Mouse (Mus musculus): ENCODE measurements at regions not wholly inside any gene's neighbourhood (a gene's known extent, or its start where the extent isn't known, plus 50 kb on each side); places are given as distances from the start of the nearest gene placed in this dataset.

GRCm38 (mm10) chr4:47902749-47903148 lies 142.2 kb upstream of the Nr4a3 start:
- DNase-seq (ENCODE audit: low spot score): no peak
- WGBS: 94% methylated on average over 12 of the region's 12 CpGs

GRCm38 (mm10) chr4:47912259-47912658 lies 132.7 kb upstream of the Nr4a3 start:
- DNase-seq (ENCODE audit: low spot score): no peak
- Histone ChIP-seq H3K4me3 (ENCODE audit: low read depth, low read length) (no peak overlapping the region), H3K9ac (ENCODE audit: low read length) (no peak overlapping the region), H3K36me3 (ENCODE audit: control insufficient read depth, insufficient read depth, low read length) (no peaks in the 10 kb centered on the region), H3K9me3 (ENCODE audit: control insufficient read depth, low read length) (no peaks in the 10 kb centered on the region), H3K4me1 (ENCODE audit: control insufficient read depth, insufficient read depth, low read length) (no peaks in the 10 kb centered on the region), H3K4me2 (ENCODE audit: low read depth) (no peak overlapping the region), H3K27ac (ENCODE audit: low read depth, low read length) (no peak overlapping the region), H3K27me3 (ENCODE audit: control insufficient read depth, insufficient read depth, low read length) (no peaks in the 10 kb centered on the region)
- ATAC-seq (ENCODE audit: insufficient read depth, low FRiP score, low TSS enrichment): no peak
- 89% methylated on average over 1 of the region's 1 CpGs for WGBS

More at GRCm38 (mm10) chr4:47902749-47903148, 142.2 kb upstream of the Nr4a3 start:
- Histone ChIP-seq H3K4me1 (ENCODE audit: control insufficient read depth, insufficient read depth, low read length) (no peaks in the 10 kb centered on the region), H3K9ac (ENCODE audit: low read length) (no peak overlapping the region), H3K4me2 (ENCODE audit: low read depth) (no peak overlapping the region), H3K27ac (ENCODE audit: low read depth, low read length) (no peak overlapping the region), H3K27me3 (ENCODE audit: control insufficient read depth, insufficient read depth, low read length) (no peaks in the 10 kb centered on the region), H3K4me3 (ENCODE audit: low read depth, low read length) (no peak overlapping the region), H3K9me3 (ENCODE audit: control insufficient read depth, low read length) (no peaks in the 10 kb centered on the region), H3K36me3 (ENCODE audit: control insufficient read depth, insufficient read depth, low read length) (no peaks in the 10 kb centered on the region)
- ATAC-seq (ENCODE audit: insufficient read depth, low FRiP score, low TSS enrichment): no peak

GRCm38 (mm10) chr4:47919576-47919975 lies 125.4 kb upstream of the Nr4a3 start:
- 85% methylated on average over 7 of the region's 7 CpGs for WGBS
- no peaks in the 10 kb centered on the region for H3K36me3 ChIP-seq (ENCODE audit: control insufficient read depth, insufficient read depth, low read length)
- no peak overlapping the region for H3K9ac ChIP-seq (ENCODE audit: low read length)
- H3K4me2 ChIP-seq (ENCODE audit: low read depth): no peak overlapping the region
- no peak overlapping the region for H3K27ac ChIP-seq (ENCODE audit: low read depth, low read length)
- no peaks in the 10 kb centered on the region for H3K4me1 ChIP-seq (ENCODE audit: control insufficient read depth, insufficient read depth, low read length)
- ATAC-seq (ENCODE audit: insufficient read depth, low FRiP score, low TSS enrichment) (no peak), DNase-seq (ENCODE audit: low spot score) (no peak)
- no peaks in the 10 kb centered on the region for H3K9me3 ChIP-seq (ENCODE audit: control insufficient read depth, low read length)
- H3K27me3 ChIP-seq (ENCODE audit: control insufficient read depth, insufficient read depth, low read length): no peaks in the 10 kb centered on the region
- H3K4me3 ChIP-seq (ENCODE audit: low read depth, low read length): no peak overlapping the region

- Histone ChIP-seq H3K9ac (ENCODE audit: low read length) (no peak overlapping the region), H3K4me1 (ENCODE audit: control insufficient read depth, insufficient read depth, low read length) (no peaks in the 10 kb centered on the region), H3K27me3 (ENCODE audit: control insufficient read depth, insufficient read depth, low read length) (no peaks in the 10 kb centered on the region), H3K4me2 (ENCODE audit: low read depth) (no peak overlapping the region), H3K27ac (ENCODE audit: low read depth, low read length) (no peak overlapping the region), H3K4me3 (ENCODE audit: low read depth, low read length) (no peak overlapping the region), H3K36me3 (ENCODE audit: control insufficient read depth, insufficient read depth, low read length) (no peaks in the 10 kb centered on the region), H3K9me3 (ENCODE audit: control insufficient read depth, low read length) (no peaks in the 10 kb centered on the region)
- no peak for DNase-seq (ENCODE audit: low spot score)
- ATAC-seq (ENCODE audit: insufficient read depth, low FRiP score, low TSS enrichment): no peak
- WGBS: 88% methylated on average over 2 of the region's 2 CpGs
These were observed 113.5 kb upstream of the Nr4a3 start for GRCm38 (mm10) chr4:47931464-47931863.

DNA sequence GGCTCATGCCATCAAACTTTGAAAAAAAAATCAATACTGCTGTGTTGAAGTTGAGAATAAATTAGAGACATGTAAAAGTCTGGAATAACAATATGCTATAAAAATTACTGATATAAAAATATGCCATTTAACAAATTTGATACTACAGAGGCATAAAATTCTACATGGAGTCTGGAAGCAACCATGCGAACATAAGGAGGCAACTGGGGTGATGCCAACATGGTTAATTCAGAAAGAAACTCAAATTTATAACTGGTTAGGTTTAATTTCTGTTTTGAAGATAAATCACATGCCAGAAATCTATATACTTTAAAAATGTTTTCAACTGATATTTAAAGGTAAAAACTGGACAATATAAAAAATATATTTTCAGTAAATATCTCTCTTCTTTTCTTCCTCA lies 111.4 kb upstream of the Nr4a3 start:
- no peak overlapping the region for H3K27ac ChIP-seq (ENCODE audit: low read depth, low read length)
- DNase-seq (ENCODE audit: low spot score) (no peak), ATAC-seq (ENCODE audit: insufficient read depth, low FRiP score, low TSS enrichment) (no peak)
- no peak overlapping the region for H3K9ac ChIP-seq (ENCODE audit: low read length)
- no peak overlapping the region for H3K4me3 ChIP-seq (ENCODE audit: low read depth, low read length)
- no peaks in the 10 kb centered on the region for H3K36me3 ChIP-seq (ENCODE audit: control insufficient read depth, insufficient read depth, low read length)
- WGBS: 94% methylated on average over 1 of the region's 1 CpGs
- no peak overlapping the region for H3K4me2 ChIP-seq (ENCODE audit: low read depth)
- no peaks in the 10 kb centered on the region for H3K9me3 ChIP-seq (ENCODE audit: control insufficient read depth, low read length)
- no peaks in the 10 kb centered on the region for H3K4me1 ChIP-seq (ENCODE audit: control insufficient read depth, insufficient read depth, low read length)
- no peaks in the 10 kb centered on the region for H3K27me3 ChIP-seq (ENCODE audit: control insufficient read depth, insufficient read depth, low read length)

DNA sequence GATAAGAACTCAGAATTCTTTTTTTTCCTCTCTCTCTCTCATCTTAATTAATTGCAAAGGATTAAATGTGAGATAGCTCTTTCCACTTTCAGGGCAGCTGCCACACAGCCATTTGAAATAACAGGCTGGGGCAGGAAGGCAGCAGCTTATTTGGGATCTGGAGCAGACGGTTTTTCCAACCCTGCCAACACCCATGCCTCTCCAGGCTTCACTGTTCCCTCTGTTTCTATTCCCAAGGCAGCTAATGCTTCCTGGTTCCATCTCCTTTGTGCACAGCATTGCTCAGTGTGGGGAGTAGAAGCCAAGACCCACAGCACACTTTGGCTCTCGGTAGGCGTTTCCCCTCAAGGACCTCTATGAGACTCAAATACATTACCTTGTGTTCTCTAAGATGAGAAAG lies 109.4 kb upstream of the Nr4a3 start:
- WGBS: 89% methylated on average over 3 of the region's 3 CpGs
- DNase-seq (ENCODE audit: low spot score): no peak
- no peaks in the 10 kb centered on the region for H3K27me3 ChIP-seq (ENCODE audit: control insufficient read depth, insufficient read depth, low read length)
- H3K27ac ChIP-seq (ENCODE audit: low read depth, low read length): no peak overlapping the region
- no peaks in the 10 kb centered on the region for H3K4me1 ChIP-seq (ENCODE audit: control insufficient read depth, insufficient read depth, low read length)
- no peak overlapping the region for H3K9ac ChIP-seq (ENCODE audit: low read length)
- ATAC-seq (ENCODE audit: insufficient read depth, low FRiP score, low TSS enrichment): no peak
- no peaks in the 10 kb centered on the region for H3K36me3 ChIP-seq (ENCODE audit: control insufficient read depth, insufficient read depth, low read length)
- H3K4me3 ChIP-seq (ENCODE audit: low read depth, low read length): no peak overlapping the region
- H3K4me2 ChIP-seq (ENCODE audit: low read depth): no peak overlapping the region
- no peaks in the 10 kb centered on the region for H3K9me3 ChIP-seq (ENCODE audit: control insufficient read depth, low read length)

DNA sequence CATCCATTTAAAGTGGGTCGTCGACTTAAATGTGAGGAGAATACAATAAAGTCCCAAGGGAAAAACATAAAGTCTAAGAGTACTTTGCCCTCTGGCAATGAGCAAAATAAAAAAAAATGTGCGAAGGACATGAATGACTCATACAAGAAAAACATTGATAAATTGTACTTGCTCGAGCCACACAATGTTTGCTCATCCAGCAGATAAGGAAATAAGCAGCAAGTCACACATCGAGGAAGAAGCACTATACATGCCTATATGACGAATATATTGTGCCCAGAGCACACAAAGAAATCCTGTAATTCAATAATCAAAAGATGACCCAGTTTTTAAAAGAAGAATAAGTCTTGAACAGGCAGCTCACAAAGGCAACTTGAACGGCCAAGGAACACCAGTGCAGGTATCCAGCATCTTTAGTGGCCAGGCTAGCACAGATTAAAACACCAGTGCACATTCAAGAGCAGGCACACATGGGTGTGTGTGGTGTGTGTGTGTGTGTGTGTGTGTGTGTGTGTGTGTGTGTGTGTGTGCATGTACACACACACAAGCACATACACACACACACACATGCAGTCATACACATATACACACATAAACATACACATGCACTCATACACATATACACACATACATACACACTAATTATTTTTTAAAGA lies 108.4 kb upstream of the Nr4a3 start:
- no peaks in the 10 kb centered on the region for H3K36me3 ChIP-seq (ENCODE audit: control insufficient read depth, insufficient read depth, low read length)
- no peak for DNase-seq (ENCODE audit: low spot score)
- ATAC-seq (ENCODE audit: insufficient read depth, low FRiP score, low TSS enrichment): no peak
- no peak overlapping the region for H3K27ac ChIP-seq (ENCODE audit: low read depth, low read length)
- no peaks in the 10 kb centered on the region for H3K9me3 ChIP-seq (ENCODE audit: control insufficient read depth, low read length)
- H3K4me1 ChIP-seq (ENCODE audit: control insufficient read depth, insufficient read depth, low read length): no peaks in the 10 kb centered on the region
- no peak overlapping the region for H3K9ac ChIP-seq (ENCODE audit: low read length)
- no peak overlapping the region for H3K4me3 ChIP-seq (ENCODE audit: low read depth, low read length)
- no peak overlapping the region for H3K4me2 ChIP-seq (ENCODE audit: low read depth)
- WGBS: 88% methylated on average over 7 of the region's 7 CpGs
- H3K27me3 ChIP-seq (ENCODE audit: control insufficient read depth, insufficient read depth, low read length): no peaks in the 10 kb centered on the region

DNA sequence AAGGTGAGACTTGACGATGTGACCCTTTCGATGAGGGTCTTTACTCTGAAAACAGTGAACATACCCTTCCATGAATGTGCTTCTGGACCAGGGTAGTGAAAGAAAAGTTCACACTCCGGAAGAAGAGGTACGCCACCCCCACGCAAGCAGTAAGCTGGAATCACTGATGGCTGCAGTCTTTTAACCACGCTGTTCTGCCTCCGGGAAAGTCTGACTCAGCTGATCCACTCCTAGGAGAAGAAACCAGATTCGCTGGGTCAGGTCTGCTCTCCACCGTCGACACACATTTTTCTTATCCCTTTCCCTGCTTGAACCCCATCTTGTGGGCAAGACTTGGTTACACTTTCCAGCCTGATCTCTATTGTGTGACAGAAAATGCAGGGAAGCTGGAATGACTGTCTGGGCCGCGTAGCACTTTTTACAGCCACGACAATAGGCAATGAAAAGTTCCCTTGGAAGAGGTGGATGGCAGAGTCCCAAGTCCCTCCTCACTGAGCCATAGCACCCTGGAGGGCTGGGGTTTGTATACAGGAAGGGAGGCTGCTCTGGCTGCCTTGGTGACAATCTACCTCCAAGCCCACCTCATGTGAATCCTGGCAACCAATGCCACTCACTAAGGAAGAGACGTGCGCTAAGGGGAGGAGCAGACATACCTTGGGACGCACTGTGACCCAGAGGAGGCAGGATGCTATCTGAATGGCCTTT lies 96.9 kb upstream of the Nr4a3 start:
- H3K9me3 ChIP-seq (ENCODE audit: control insufficient read depth, low read length): no peaks in the 10 kb centered on the region
- ATAC-seq (ENCODE audit: insufficient read depth, low FRiP score, low TSS enrichment) (no peak), DNase-seq (ENCODE audit: low spot score) (no peak)
- H3K4me1 ChIP-seq (ENCODE audit: control insufficient read depth, insufficient read depth, low read length): no peaks in the 10 kb centered on the region
- no peak overlapping the region for H3K9ac ChIP-seq (ENCODE audit: low read length)
- no peaks in the 10 kb centered on the region for H3K27me3 ChIP-seq (ENCODE audit: control insufficient read depth, insufficient read depth, low read length)
- no peak overlapping the region for H3K4me2 ChIP-seq (ENCODE audit: low read depth)
- no peaks in the 10 kb centered on the region for H3K36me3 ChIP-seq (ENCODE audit: control insufficient read depth, insufficient read depth, low read length)
- H3K27ac ChIP-seq (ENCODE audit: low read depth, low read length): no peak overlapping the region
- H3K4me3 ChIP-seq (ENCODE audit: low read depth, low read length): no peak overlapping the region
- 65% methylated on average over 16 of the region's 16 CpGs for WGBS

DNA sequence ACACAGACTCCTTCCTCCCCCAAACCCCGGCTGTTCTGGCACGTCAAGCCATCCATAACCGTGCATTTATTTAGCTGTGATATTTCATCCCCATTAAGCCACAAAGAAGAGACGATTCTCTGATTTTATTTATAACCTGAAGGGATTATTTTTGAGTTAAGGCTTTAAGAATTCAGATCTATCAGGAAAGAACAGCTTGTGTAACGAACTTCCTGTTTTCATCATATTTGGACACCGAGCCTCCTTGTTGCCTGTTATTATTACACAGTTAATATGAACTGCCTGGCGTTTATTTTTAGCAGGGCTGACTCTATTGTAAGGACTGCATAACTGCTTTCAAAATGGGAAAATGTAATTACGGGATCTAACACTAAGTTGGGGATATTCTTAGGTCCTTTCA lies 96.2 kb upstream of the Nr4a3 start:
- Histone ChIP-seq H3K9ac (ENCODE audit: low read length) (no peak overlapping the region), H3K4me3 (ENCODE audit: low read depth, low read length) (no peak overlapping the region), H3K27ac (ENCODE audit: low read depth, low read length) (no peak overlapping the region), H3K27me3 (ENCODE audit: control insufficient read depth, insufficient read depth, low read length) (no peaks in the 10 kb centered on the region), H3K9me3 (ENCODE audit: control insufficient read depth, low read length) (no peaks in the 10 kb centered on the region), H3K4me1 (ENCODE audit: control insufficient read depth, insufficient read depth, low read length) (no peaks in the 10 kb centered on the region), H3K36me3 (ENCODE audit: control insufficient read depth, insufficient read depth, low read length) (no peaks in the 10 kb centered on the region), H3K4me2 (ENCODE audit: low read depth) (no peak overlapping the region)
- DNase-seq (ENCODE audit: low spot score) (no peak), ATAC-seq (ENCODE audit: insufficient read depth, low FRiP score, low TSS enrichment) (no peak)
- 76% methylated on average over 8 of the region's 8 CpGs for WGBS
